Mouse (Mus musculus): ENCODE measurements around the gene Fgf12. TPM values are rescaled to one million over a fixed set of nuclear protein-coding genes. Genes with fewer than 3 reads are reported as not detected.

The Fgf12 gene
- total and polyA plus RNA-seq, 3 experiments: 0.76 TPM; not detected in 2

GRCm38 (mm10) chr16:28630771-28631484 is 121.9 kb downstream of the Fgf12 start:
- Histone ChIP-seq H3K4me3 (ENCODE audit: low read depth, low read length) (no peak overlapping the region), H3K9me3 (replicated peaks) (peaks cover 4% of the 10 kb centered on the region; the same call in 1 of the 2 replicates), H3K36me3 (replicated peaks) (no peaks in the 10 kb centered on the region), H3K27me3 (ENCODE audit: insufficient read depth, low read length) (no peaks in the 10 kb centered on the region), H3K4me1 (ENCODE audit: insufficient read depth, low read depth, low read length) (no peaks in the 10 kb centered on the region)
- TF ChIP-seq POLR2AphosphoS5 (IDR thresholded peaks at IDR 0.05; ENCODE audit: insufficient replicate concordance, low read depth, low read length) (no peak), TAL1 (conservative IDR thresholded peaks at IDR 0.05; ENCODE audit: low read depth, low read length) (no peak), GATA1 (IDR thresholded peaks at IDR 0.05; ENCODE audit: borderline replicate concordance, low read length) (no peak), GATA2 (IDR thresholded peaks at IDR 0.05; ENCODE audit: borderline replicate concordance, low read depth, low read length) (no peak), CTCF (IDR thresholded peaks at IDR 0.05; ENCODE audit: low read depth, low read length) (no peak)
- DNase-seq (ENCODE audit: low spot score): no peak
- ATAC-seq (ENCODE audit: extremely low read depth, insufficient number of reproducible peaks, low FRiP score, poor library complexity, severe bottlenecking): no peak

- Histone ChIP-seq H3K27me3 (ENCODE audit: insufficient read depth, low read length) (no peaks in the 10 kb centered on the region), H3K36me3 (replicated peaks) (no peaks in the 10 kb centered on the region), H3K4me1 (ENCODE audit: insufficient read depth, low read depth, low read length) (no peaks in the 10 kb centered on the region), H3K4me3 (ENCODE audit: low read depth, low read length) (no peak overlapping the region), H3K9me3 (replicated peaks) (peaks cover 7% of the 10 kb centered on the region; the same call in 1 of the 2 replicates)
- DNase-seq (ENCODE audit: low spot score) (no peak), ATAC-seq (ENCODE audit: extremely low read depth, insufficient number of reproducible peaks, low FRiP score, poor library complexity, severe bottlenecking) (no peak)
- TF ChIP-seq TAL1 (conservative IDR thresholded peaks at IDR 0.05; ENCODE audit: low read depth, low read length): no peak
- TF ChIP-seq POLR2AphosphoS5 (IDR thresholded peaks at IDR 0.05; ENCODE audit: insufficient replicate concordance, low read depth, low read length): no peak
- no peak for TF ChIP-seq GATA2 (IDR thresholded peaks at IDR 0.05; ENCODE audit: borderline replicate concordance, low read depth, low read length)
- no peak for TF ChIP-seq GATA1 (IDR thresholded peaks at IDR 0.05; ENCODE audit: borderline replicate concordance, low read length)
- TF ChIP-seq CTCF (IDR thresholded peaks at IDR 0.05; ENCODE audit: low read depth, low read length): no peak
Observed at GRCm38 (mm10) chr16:28626259-28626658, 126.6 kb downstream of the Fgf12 start.

GRCm38 (mm10) chr16:28625689-28626088 is 127.2 kb downstream of the Fgf12 start:
- H3K9me3 ChIP-seq (replicated peaks): peaks cover 7% of the 10 kb centered on the region; the same call in 1 of the 2 replicates
- H3K36me3 ChIP-seq (replicated peaks): no peaks in the 10 kb centered on the region
- no peak overlapping the region for H3K4me3 ChIP-seq (ENCODE audit: low read depth, low read length)
- no peak for DNase-seq (ENCODE audit: low spot score)
- no peaks in the 10 kb centered on the region for H3K4me1 ChIP-seq (ENCODE audit: insufficient read depth, low read depth, low read length)
- TF ChIP-seq TAL1 (conservative IDR thresholded peaks at IDR 0.05; ENCODE audit: low read depth, low read length) (no peak), POLR2AphosphoS5 (IDR thresholded peaks at IDR 0.05; ENCODE audit: insufficient replicate concordance, low read depth, low read length) (no peak)
- H3K27me3 ChIP-seq (ENCODE audit: insufficient read depth, low read length): no peaks in the 10 kb centered on the region
- ATAC-seq (ENCODE audit: extremely low read depth, insufficient number of reproducible peaks, low FRiP score, poor library complexity, severe bottlenecking): no peak

GRCm38 (mm10) chr16:28614412-28614811 is 138.5 kb downstream of the Fgf12 start:
- no peaks in the 10 kb centered on the region for H3K36me3 ChIP-seq (replicated peaks)
- no peak overlapping the region for H3K4me3 ChIP-seq (ENCODE audit: low read depth, low read length)
- no peaks in the 10 kb centered on the region for H3K27me3 ChIP-seq (ENCODE audit: insufficient read depth, low read length)
- TF ChIP-seq GATA2 (IDR thresholded peaks at IDR 0.05; ENCODE audit: borderline replicate concordance, low read depth, low read length) (no peak), POLR2AphosphoS5 (IDR thresholded peaks at IDR 0.05; ENCODE audit: insufficient replicate concordance, low read depth, low read length) (no peak), GATA1 (IDR thresholded peaks at IDR 0.05; ENCODE audit: borderline replicate concordance, low read length) (no peak), CTCF (IDR thresholded peaks at IDR 0.05; ENCODE audit: low read depth, low read length) (no peak), TAL1 (conservative IDR thresholded peaks at IDR 0.05; ENCODE audit: low read depth, low read length) (no peak)
- peaks cover 13% of the 10 kb centered on the region for H3K9me3 ChIP-seq (replicated peaks)
- no peak for DNase-seq (ENCODE audit: low spot score)
- no peak for ATAC-seq (ENCODE audit: extremely low read depth, insufficient number of reproducible peaks, low FRiP score, poor library complexity, severe bottlenecking)
- no peaks in the 10 kb centered on the region for H3K4me1 ChIP-seq (ENCODE audit: insufficient read depth, low read depth, low read length)

GRCm38 (mm10) chr16:28610940-28611339 is 141.9 kb downstream of the Fgf12 start:
- Histone ChIP-seq H3K4me1 (ENCODE audit: insufficient read depth, low read depth, low read length) (no peaks in the 10 kb centered on the region), H3K9me3 (replicated peaks) (peaks cover 11% of the 10 kb centered on the region; the same call in 1 of the 2 replicates), H3K36me3 (replicated peaks) (no peaks in the 10 kb centered on the region), H3K27me3 (ENCODE audit: insufficient read depth, low read length) (no peaks in the 10 kb centered on the region), H3K4me3 (ENCODE audit: low read depth, low read length) (no peak overlapping the region)
- no peak for DNase-seq (ENCODE audit: low spot score)
- ATAC-seq (ENCODE audit: extremely low read depth, insufficient number of reproducible peaks, low FRiP score, poor library complexity, severe bottlenecking): no peak
- TF ChIP-seq GATA1 (IDR thresholded peaks at IDR 0.05; ENCODE audit: borderline replicate concordance, low read length) (no peak), POLR2AphosphoS5 (IDR thresholded peaks at IDR 0.05; ENCODE audit: insufficient replicate concordance, low read depth, low read length) (no peak), CTCF (IDR thresholded peaks at IDR 0.05; ENCODE audit: low read depth, low read length) (no peak), TAL1 (conservative IDR thresholded peaks at IDR 0.05; ENCODE audit: low read depth, low read length) (no peak), GATA2 (IDR thresholded peaks at IDR 0.05; ENCODE audit: borderline replicate concordance, low read depth, low read length) (no peak)

GRCm38 (mm10) chr16:28603155-28603554 is 149.7 kb downstream of the Fgf12 start:
- TF ChIP-seq CTCF (IDR thresholded peaks at IDR 0.05; ENCODE audit: low read depth, low read length): no peak
- TF ChIP-seq TAL1 (conservative IDR thresholded peaks at IDR 0.05; ENCODE audit: low read depth, low read length): no peak
- no peak for TF ChIP-seq GATA2 (IDR thresholded peaks at IDR 0.05; ENCODE audit: borderline replicate concordance, low read depth, low read length)
- TF ChIP-seq GATA1 (IDR thresholded peaks at IDR 0.05; ENCODE audit: borderline replicate concordance, low read length): no peak
- TF ChIP-seq POLR2AphosphoS5 (IDR thresholded peaks at IDR 0.05; ENCODE audit: insufficient replicate concordance, low read depth, low read length): no peak
- no peaks in the 10 kb centered on the region for H3K36me3 ChIP-seq (replicated peaks)
- peaks cover 4% of the 10 kb centered on the region for H3K9me3 ChIP-seq (replicated peaks)
- no peaks in the 10 kb centered on the region for H3K4me1 ChIP-seq (ENCODE audit: insufficient read depth, low read depth, low read length)
- ATAC-seq (ENCODE audit: extremely low read depth, insufficient number of reproducible peaks, low FRiP score, poor library complexity, severe bottlenecking) (no peak), DNase-seq (ENCODE audit: low spot score) (no peak)
- H3K4me3 ChIP-seq (ENCODE audit: low read depth, low read length): no peak overlapping the region
- H3K27me3 ChIP-seq (ENCODE audit: insufficient read depth, low read length): no peaks in the 10 kb centered on the region

Data from G1E (cell line).